Mouse (Mus musculus) natural killer cell, adult 2 months (primary cell): Measurements from ENCODE around the gene Znrf3.

ENCODE experiments used
- DNase-seq, 2 experiments: peaks; one replicate each; pipeline ENCODE4 v3.0.0; 2022; ENCODE audit warnings: low spot score in 2 of 2

Znrf3 gene

DNA sequence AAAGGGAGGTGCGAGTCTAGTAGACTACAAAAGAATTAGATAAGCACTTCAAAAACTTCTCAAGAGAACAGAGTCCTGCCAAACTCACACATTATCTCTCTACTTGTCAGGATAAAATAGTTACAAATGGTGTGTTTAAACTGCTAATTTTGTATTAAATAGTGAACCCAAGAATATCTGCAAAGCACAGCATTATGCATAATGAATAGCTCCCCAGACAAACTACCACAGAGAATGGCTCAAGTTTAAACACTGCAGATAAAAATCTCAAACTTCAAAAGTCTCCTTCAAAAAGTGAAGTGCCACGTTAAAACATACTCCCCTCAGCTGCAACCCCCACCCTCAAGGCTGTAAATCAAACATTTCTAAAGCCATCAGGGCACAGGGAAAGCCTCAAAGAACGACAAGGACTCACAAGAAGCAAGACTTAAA lies 2.0 kb downstream of the Znrf3 start:
- DNase-seq, result no peak

DNA sequence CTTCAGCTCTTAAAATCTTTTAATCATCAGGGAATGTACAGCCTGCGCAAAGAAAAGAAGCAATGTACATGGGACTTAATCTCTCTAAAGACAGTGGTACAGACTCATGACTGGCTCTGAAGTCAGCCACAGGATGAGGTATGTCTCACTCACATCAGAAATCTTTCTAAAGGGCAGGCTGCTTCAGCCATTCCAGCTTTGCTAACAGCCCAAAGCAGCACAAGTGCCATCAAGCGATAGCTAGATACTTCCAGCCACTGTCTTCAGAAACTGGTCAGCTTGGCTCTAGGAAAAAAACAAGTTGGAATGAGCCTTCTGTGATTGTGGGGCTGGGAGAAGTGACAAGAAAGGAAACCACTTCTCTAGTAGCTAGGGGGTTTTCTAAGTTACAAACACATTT lies 7.0 kb downstream of the Znrf3 start:
- peak; percentile 11 to 30 for DNase-seq

- DNase-seq, result no peak
These were observed 7.7 kb downstream of the Znrf3 start for GRCm38 (mm10) chr11:5436988-5437387.

GRCm38 (mm10) chr11:5435493-5435892 lies 9.2 kb downstream of the Znrf3 start:
- DNase-seq, result peak in 1 of 2 experiments; percentile 44

GRCm38 (mm10) chr11:5432330-5432729 lies 12.3 kb downstream of the Znrf3 start:
- peak; percentile 71 to 82 for DNase-seq

GRCm38 (mm10) chr11:5430863-5431262 lies 13.8 kb downstream of the Znrf3 start:
- DNase-seq, result no peak

- peak; percentile 38 to 68 for DNase-seq
These were observed 15.1 kb downstream of the Znrf3 start for GRCm38 (mm10) chr11:5429396-5430190.

DNA sequence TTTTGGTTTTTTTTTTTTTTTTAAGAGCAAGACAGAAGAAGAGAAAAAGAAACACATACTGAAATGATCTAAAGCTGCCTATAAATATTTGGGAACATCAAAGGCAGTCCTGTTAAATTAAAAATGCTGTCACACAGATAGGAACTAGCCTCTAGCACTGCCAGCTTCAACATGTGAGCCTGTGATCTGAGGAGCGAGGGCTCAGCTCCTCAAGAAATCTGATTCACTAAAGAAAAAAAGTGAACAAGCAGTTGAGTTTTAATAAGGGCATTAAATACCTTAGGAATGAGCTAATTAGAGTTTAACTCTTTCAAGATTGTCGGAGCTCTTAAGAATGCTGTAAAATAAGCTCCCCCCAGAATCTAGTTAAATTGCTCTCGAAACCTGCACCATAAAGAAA lies 17.4 kb downstream of the Znrf3 start:
- DNase-seq, result no peak

DNA sequence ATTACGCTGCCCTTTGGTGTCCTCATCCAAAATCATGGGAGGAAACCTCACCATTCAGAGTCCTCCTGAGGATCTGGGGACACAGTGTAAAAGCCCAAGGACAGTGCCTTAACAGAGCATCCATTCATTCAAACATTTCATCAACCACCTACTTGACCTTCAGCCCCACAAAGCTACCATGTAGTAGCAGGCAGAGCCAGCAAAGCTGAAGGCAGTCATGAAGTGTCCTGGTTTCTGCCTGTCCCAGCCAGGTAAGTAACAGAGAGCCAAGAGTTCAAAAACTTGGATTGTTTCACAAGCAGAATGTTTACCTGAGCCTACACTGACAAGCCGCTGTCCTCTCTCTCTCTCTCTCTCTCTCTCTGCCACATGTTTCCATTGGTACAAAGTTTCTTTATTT lies 18.3 kb downstream of the Znrf3 start:
- no peak for DNase-seq

DNA sequence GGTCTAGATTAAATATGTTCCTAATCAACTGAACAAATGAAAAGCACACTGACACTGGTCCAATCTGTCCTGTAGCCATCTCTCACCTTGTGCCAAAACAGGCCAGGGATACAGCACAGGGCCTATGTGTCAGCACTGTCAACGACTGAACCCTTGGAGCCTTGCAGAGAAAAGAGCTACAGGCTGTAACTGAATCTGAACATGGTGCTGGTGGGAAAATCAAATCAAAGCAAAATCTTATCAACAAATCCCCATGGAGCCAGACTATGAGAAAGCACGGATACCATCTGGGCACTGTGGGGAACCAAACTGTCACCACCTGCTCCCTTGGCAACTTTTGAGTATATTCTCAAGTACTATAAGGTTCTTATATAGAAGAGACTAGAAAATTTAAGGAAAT lies 19.5 kb downstream of the Znrf3 start:
- DNase-seq, result no peak

DNA sequence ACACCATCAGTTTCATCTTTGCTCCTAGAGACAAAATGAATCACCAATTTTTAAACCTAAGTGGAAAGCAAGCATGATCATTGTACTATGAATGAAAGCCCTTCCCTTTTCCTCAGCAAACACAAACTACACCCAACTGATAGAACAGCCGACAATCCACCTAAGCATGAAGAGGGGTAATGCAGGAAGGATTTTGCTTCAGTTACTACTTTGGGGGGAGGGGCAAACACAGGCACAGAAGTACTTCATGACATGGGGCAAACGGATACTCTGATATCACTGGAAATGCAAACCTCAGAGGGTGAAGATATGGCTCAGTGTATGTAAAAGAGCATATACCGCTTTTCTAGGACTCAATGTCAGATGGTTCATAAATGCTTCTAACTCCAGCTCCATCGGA lies 20.5 kb downstream of the Znrf3 start:
- no peak for DNase-seq

- DNase-seq, result no peak
These were observed 21.6 kb downstream of the Znrf3 start for GRCm38 (mm10) chr11:5423000-5423399.

DNA sequence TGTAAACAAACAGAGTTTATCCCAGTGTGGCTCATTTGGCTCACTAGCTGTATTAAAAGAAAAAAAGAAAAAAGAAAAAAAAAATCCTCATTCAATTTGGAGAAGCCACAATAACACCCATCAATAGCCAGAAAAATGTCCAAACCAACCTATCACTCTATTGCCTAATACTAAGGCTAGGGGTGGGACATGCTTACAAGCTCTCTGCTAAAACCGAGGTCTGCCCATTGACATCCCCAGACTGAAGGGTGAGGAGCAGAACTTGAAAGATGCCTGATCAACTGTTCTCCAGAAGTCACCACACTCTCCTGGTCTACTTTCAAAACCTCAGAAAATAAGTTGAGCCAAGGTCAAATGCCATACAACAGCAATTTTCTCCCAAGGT lies 22.4 kb downstream of the Znrf3 start:
- no peak for DNase-seq

DNA sequence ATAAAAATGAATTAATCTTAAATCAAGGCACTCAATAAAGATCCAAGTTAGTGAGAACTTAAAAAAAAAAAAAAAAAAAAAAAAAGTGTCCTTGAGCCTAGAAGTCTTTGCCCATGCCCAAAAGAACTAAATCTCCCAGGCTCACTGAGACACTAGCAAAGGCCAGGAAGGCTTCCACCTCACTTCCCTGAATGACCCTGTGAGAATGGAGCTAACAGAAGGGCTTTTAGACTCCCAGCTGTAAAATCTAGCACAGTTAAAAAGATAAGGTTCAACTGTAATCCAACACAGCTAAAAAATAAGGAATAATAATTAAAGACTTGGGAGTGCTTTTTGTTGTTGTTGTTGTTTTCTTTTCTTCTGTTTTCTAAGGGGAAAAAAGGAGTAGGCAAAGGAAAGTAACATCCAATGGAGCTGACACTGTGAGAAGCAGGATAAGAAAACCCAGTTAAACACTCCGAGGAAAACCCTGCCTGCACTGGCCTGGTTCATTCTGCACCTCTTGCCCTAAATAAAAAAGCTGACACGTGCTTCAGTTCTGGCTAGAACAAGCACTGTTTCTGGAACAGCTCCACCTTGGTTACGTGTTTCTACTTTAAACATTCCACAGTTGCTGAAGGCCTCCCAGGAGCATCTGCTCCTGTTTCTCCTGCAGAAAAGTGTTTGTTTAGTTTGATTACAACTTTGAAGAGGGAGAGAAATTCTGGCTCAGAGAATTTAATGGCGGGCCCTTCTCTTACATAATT lies 23.0 kb downstream of the Znrf3 start:
- DNase-seq, result no peak

DNA sequence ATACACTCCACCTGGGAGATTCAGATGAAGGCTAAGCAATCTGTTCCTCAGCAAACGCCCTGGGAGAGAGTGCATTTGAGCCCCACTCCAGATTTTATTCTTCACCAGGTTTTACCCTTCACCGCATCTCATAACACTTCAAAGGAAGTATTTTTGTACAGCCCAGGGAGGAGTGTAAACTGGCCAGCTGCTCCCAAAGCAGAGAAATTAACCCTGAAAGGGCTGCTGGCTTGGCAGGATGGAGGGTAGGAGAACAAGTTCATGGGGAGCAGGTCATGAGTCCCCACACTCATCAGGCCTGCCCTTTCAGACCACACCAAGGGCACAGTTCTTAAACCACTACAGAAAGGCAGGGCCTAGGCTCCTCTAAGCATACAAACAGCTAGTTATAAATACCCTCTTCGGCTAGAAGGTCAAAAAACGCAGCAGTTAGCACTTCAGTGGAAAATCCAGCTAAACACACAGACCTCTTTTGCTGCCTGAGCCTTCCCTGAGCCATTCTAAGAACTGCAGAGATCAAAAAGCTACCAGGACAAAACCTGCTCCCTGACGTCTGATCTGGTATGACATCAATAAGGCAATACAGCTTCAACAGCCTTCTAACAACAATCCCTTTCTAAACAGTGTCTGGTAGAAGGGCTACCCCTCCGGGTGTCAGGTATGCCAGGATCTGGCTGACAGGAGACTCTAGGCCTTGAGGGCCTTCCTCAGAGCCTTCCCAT lies 28.9 kb downstream of the Znrf3 start:
- peak in 1 of 2 experiments; percentile 20 for DNase-seq

DNA sequence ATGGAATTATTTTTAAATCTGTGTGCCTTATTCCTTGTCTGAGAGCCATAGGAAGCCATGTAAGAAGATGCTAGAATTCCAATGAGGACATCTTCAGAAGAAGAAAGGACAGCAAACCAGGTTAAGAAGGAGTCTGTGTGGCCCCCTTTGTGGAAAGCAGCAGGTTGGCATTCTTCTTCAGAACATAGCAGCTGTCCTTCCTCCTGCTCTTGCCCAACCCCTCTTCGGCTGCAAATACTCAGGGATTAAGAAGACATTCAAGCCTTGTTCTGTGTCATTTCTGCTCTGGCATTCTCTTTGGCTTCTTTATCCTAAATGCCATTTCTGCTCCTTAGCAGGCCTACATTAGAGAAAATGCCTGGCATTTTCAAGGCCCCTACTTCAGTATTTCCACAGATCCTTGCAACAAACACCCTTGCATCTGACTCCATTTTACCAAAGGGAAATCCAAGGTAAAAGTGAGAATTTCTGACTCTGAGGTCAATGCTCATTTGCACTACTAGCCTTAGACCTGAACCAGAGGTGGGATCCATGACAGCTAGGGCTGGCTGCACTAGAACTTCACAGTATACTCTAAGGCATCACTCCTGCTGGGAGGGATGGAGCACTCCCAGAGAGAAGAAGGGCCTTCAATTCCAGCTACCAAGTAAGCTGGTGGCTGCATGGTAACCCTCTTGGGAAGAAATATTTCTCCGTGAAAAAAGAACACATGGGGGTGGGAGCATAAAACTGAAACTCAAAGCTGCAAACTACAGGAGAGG lies 29.6 kb downstream of the Znrf3 start:
- no peak for DNase-seq

GRCm38 (mm10) chr11:5412644-5413190 lies 31.9 kb downstream of the Znrf3 start:
- DNase-seq, result no peak

DNA sequence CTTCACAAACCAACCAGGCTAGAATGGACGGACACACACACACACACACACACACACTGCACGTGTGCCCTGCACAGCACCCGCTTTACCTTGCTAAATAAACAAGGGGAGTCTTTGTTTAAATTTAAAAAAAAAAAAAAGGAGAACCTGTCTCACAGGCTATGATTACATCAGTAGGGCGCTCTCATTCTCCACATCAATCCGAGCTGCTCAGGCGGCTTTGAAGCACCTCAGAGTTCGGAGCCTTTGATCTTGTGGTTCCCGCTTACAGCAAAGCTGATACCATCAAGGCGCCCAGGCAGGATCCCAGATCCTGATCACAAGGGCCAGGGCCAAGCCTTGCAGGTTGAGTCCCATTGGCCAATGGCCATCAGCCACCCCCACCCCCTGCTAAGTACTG lies 33.1 kb downstream of the Znrf3 start:
- DNase-seq, result peak in 1 of 2 experiments; percentile 49

- DNase-seq, result no peak
These were observed 40.5 kb downstream of the Znrf3 start for GRCm38 (mm10) chr11:5404180-5404579.

- DNase-seq, result no peak
These were observed 42.4 kb downstream of the Znrf3 start for GRCm38 (mm10) chr11:5402127-5402733.
